Mouse (Mus musculus) layer of hippocampus, postnatal 14 days (tissue): ENCODE data around the gene Cpsf3. TPM values are rescaled to one million over a fixed set of nuclear protein-coding genes. Genes with fewer than 3 reads are reported as not detected.

Experiments used
- DNase-seq, 2 experiments: peaks; one replicate each; pipeline ENCODE4 v3.0.0; 2021 to 2022; ENCODE audit warnings: low spot score in 2 of 2, mixed read lengths in 1 of 2
- long read RNA-seq, 2 experiments: library from polyadenylated mRNA; stranded (forward); transcript quantifications; one replicate each; pipeline ENCODE4 v2.0.0; 2021
- total RNA-seq, 2 experiments: library from RNA; stranded (reverse); gene quantifications; 2 replicates each; pipeline ENCODE4 v1.2.3; 2021

Gene Cpsf3
- 10 to 100 TPM; 51.3 to 64.0 TPM for total RNA-seq
- long read RNA-seq, experiment 1, transcript Cpsf3-201 (18 exons, 2,499 nt) = major isoform, 58 of 67 reads
- long read RNA-seq, experiment 1, partial matches to known transcripts = 6 of 67 reads
- long read RNA-seq, experiment 1, other reads (novel, unspliced or antisense) = 3 of 67 reads
- long read RNA-seq, experiment 2, transcript Cpsf3-201 (18 exons, 2,499 nt) = major isoform, 60 of 72 reads
- long read RNA-seq, experiment 2, partial matches to known transcripts = 8 of 72 reads
- long read RNA-seq, experiment 2, other reads (novel, unspliced or antisense) = 4 of 72 reads

- no peak for DNase-seq
These were observed at the start of gene Cpsf3 for GRCm38 (mm10) chr12:21284761-21285441. Cpsf3 (plus strand) TSS chr12:21285391.

- DNase-seq = no peak
These were observed 43.2 kb upstream of the Cpsf3 start for GRCm38 (mm10) chr12:21241965-21242364.

GRCm38 (mm10) chr12:21244375-21244960, 40.7 kb upstream of the Cpsf3 start:
- DNase-seq = no peak

- DNase-seq = no peak
These were observed 37.3 kb upstream of the Cpsf3 start for GRCm38 (mm10) chr12:21247711-21248392.

GRCm38 (mm10) chr12:21260494-21261256, 24.5 kb upstream of the Cpsf3 start:
- no peak for DNase-seq

GRCm38 (mm10) chr12:21261521-21261920, 23.7 kb upstream of the Cpsf3 start:
- no peak for DNase-seq

GRCm38 (mm10) chr12:21263256-21263655, 21.9 kb upstream of the Cpsf3 start:
- DNase-seq = peak; percentile 44 to 60

GRCm38 (mm10) chr12:21264241-21264640, 20.9 kb upstream of the Cpsf3 start:
- no peak for DNase-seq

GRCm38 (mm10) chr12:21264970-21265369, 20.2 kb upstream of the Cpsf3 start:
- no peak for DNase-seq

GRCm38 (mm10) chr12:21265501-21265900, 19.7 kb upstream of the Cpsf3 start:
- no peak for DNase-seq

- peak; percentile 54 to 74 for DNase-seq
These were observed 19.0 kb upstream of the Cpsf3 start for GRCm38 (mm10) chr12:21265946-21266783.

- DNase-seq = no peak
These were observed 18.4 kb upstream of the Cpsf3 start for GRCm38 (mm10) chr12:21266784-21267098.

- DNase-seq = no peak
These were observed 17.0 kb upstream of the Cpsf3 start for GRCm38 (mm10) chr12:21268083-21268616.

GRCm38 (mm10) chr12:21274446-21274845, 10.7 kb upstream of the Cpsf3 start:
- DNase-seq = no peak

- no peak for DNase-seq
These were observed 7.8 kb upstream of the Cpsf3 start for GRCm38 (mm10) chr12:21277352-21277864.

- no peak for DNase-seq
These were observed 484 bp downstream of the Cpsf3 start for GRCm38 (mm10) chr12:21285508-21286242.

GRCm38 (mm10) chr12:21286243-21286622, 1.0 kb downstream of the Cpsf3 start, which contains the start of gene Itgb1bp1:
Itgb1bp1 (minus strand) TSS chr12:21286284.
- DNase-seq = peak; percentile 99

GRCm38 (mm10) chr12:21286712-21287650, 1.8 kb downstream of the Cpsf3 start:
- no peak for DNase-seq
